Mouse (Mus musculus): ENCODE data around the gene Arhgef3.

Gene Arhgef3

GRCm38 (mm10) chr14:27166751-27167150, 52.1 kb downstream of the Arhgef3 start:
- no peak for DNase-seq (ENCODE audit: low spot score)

- DNase-seq (ENCODE audit: low spot score): no peak
These were observed 52.5 kb downstream of the Arhgef3 start for GRCm38 (mm10) chr14:27167177-27167576.

- no peak for DNase-seq (ENCODE audit: low spot score)
These were observed 53.7 kb downstream of the Arhgef3 start for GRCm38 (mm10) chr14:27168387-27168786.

GRCm38 (mm10) chr14:27169287-27169686, 54.6 kb downstream of the Arhgef3 start:
- DNase-seq (ENCODE audit: low spot score): no peak

GRCm38 (mm10) chr14:27170421-27170820, 55.7 kb downstream of the Arhgef3 start:
- no peak for DNase-seq (ENCODE audit: low spot score)

GRCm38 (mm10) chr14:27171175-27171830, 56.6 kb downstream of the Arhgef3 start:
- DNase-seq (ENCODE audit: low spot score): peak; percentile 59

GRCm38 (mm10) chr14:27173178-27173803, 58.6 kb downstream of the Arhgef3 start:
- no peak for DNase-seq (ENCODE audit: low spot score)

GRCm38 (mm10) chr14:27174188-27174786, 59.6 kb downstream of the Arhgef3 start:
- no peak for DNase-seq (ENCODE audit: low spot score)

GRCm38 (mm10) chr14:27174831-27175301, 60.2 kb downstream of the Arhgef3 start:
- no peak for DNase-seq (ENCODE audit: low spot score)

GRCm38 (mm10) chr14:27175343-27175742, 60.6 kb downstream of the Arhgef3 start:
- DNase-seq (ENCODE audit: low spot score): no peak

- DNase-seq (ENCODE audit: low spot score): no peak
These were observed 63.3 kb downstream of the Arhgef3 start for GRCm38 (mm10) chr14:27177800-27178559.

GRCm38 (mm10) chr14:27178560-27178920, 63.8 kb downstream of the Arhgef3 start:
- DNase-seq (ENCODE audit: low spot score): no peak

GRCm38 (mm10) chr14:27179771-27180170, 65.1 kb downstream of the Arhgef3 start:
- DNase-seq (ENCODE audit: low spot score): no peak

GRCm38 (mm10) chr14:27182059-27182458, 67.4 kb downstream of the Arhgef3 start:
- DNase-seq (ENCODE audit: low spot score): no peak

- DNase-seq (ENCODE audit: low spot score): no peak
These were observed 68.1 kb downstream of the Arhgef3 start for GRCm38 (mm10) chr14:27182646-27183438.

GRCm38 (mm10) chr14:27183501-27184230, 69.0 kb downstream of the Arhgef3 start:
- peak; percentile 59 for DNase-seq (ENCODE audit: low spot score)

GRCm38 (mm10) chr14:27185902-27186301, 71.2 kb downstream of the Arhgef3 start:
- DNase-seq (ENCODE audit: low spot score): no peak

- no peak for DNase-seq (ENCODE audit: low spot score)
These were observed 71.9 kb downstream of the Arhgef3 start for GRCm38 (mm10) chr14:27186596-27186995.

GRCm38 (mm10) chr14:27187025-27187424, 72.3 kb downstream of the Arhgef3 start:
- DNase-seq (ENCODE audit: low spot score): peak; percentile 83

- DNase-seq (ENCODE audit: low spot score): no peak
These were observed 73.2 kb downstream of the Arhgef3 start for GRCm38 (mm10) chr14:27187885-27188284.

- peak; percentile 51 for DNase-seq (ENCODE audit: low spot score)
These were observed 77.8 kb downstream of the Arhgef3 start for GRCm38 (mm10) chr14:27192450-27192849.
